Mouse (Mus musculus): ENCODE data around the gene Slc25a31.

The Slc25a31 gene

DNA sequence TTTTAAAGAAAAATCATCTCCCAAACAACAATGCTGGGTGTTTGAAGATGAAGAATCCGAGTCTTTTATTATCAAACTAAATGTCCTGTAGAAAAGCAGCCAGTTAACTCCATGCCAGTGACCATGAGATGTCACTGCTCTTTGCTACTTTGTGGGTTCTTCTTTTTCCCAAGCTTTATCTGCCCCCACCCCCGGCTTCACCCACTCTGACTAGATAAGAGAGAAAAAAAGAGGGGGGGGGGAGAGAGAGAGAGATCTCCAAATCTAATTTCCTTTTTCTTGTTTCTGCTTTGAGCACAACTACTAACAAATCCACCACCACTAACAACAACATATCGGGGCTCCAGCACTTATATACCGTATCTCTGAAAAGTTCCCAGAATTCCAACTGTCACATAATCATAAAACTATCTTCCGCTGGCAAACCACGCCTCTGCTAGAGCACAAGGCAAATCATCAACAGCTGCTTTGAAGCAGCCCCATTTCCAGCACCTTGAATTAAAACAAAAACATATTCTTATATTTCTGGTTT lies 29.8 kb downstream of the Slc25a31 start:
- DNase-seq (ENCODE audit: low read depth): no peak

GRCm38 (mm10) chr3:40744024-40744835 lies 35.6 kb downstream of the Slc25a31 start, which contains the start of gene Hspa4l:
Hspa4l (plus strand) TSS chr3:40744495.
- peak; percentile 8 for DNase-seq (ENCODE audit: low read depth)

GRCm38 (mm10) chr3:40744836-40745660 lies 36.4 kb downstream of the Slc25a31 start:
- peak; percentile 74 for DNase-seq (ENCODE audit: low read depth)

DNA sequence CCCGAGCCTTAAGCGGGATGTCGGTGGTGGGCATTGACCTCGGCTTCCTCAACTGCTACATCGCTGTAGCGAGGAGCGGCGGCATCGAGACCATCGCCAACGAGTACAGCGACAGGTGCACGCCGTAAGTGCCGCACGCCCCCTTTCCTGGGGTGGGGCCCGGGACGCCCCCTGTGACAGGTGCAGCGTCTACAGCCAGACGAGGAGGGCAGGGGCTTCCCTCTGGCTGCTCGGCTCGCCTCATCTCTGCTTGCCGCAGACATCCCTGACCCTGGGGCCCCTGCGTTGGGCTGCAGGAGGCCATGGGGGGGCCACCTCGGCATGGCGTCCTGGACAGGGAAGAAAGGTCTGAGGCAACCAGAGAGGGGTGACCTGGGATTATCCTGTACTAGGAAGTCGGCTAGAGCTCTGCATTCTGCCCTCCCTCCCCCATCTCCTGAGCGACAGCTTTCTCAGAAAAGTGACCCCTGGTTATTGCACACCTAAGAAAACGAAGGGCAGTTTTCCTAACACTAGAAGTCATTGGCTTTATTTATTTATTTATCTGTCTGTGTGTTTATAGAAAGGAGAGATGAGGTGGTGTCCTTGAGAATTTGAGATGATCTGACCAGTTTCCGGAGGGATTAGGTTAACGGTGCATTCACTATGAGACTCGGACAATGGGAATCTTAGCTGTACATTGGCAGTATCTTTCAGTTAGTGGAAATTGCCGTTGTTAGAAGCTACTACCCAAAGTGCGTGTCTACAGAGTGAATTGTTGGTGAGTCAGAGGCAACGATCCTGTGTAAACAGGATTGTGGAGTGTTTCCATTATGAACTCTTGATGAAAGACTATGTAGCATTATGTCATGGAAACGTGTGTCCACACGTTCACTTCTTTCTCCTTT lies 37.2 kb downstream of the Slc25a31 start:
- peak; percentile 17 for DNase-seq (ENCODE audit: low read depth)

DNA sequence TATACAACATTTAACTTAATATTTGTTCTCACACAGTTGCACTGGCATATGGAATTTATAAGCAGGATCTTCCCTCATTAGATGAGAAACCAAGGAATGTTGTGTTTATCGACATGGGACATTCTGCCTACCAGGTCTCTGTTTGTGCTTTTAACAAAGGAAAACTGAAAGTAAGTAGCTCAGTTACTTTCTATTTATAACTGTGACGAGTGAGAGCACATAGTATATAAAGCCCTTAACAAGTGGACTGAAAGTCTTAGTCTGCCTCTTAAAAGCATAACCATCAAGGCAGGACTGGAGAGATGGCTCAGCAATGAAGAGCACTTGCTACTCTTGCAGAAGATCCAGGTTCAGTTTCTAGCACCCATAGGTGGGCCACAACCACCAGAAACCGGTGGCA lies 52.1 kb downstream of the Slc25a31 start:
- no peak for DNase-seq (ENCODE audit: low read depth)

DNA sequence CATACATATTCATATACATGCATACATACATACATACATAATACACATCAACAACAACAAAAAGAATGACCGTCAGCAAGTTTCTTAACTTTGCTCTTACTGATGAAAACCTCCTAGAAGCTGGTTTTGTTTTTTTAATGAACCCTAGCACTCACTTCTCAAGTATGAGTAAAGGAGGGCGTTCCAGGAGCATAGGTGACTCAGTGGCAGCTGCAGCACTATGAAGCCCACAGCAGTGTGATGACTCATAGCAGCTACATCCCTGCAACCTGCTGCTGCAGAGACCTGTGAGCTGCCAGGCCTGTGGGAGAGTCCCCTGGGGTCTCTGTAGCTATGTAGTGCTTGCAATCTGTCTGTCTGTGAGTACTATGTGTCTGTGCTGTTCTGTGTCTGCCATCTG lies 52.7 kb downstream of the Slc25a31 start:
- DNase-seq (ENCODE audit: low read depth): no peak

All from c-Kit-positive CD71-negative TER-119-negative erythroid progenitor cells, embryonic 14.5 days (primary cell).